Mouse (Mus musculus): ENCODE results near the gene Agfg1. TPM values are rescaled to one million over a fixed set of nuclear protein-coding genes. Genes with fewer than 3 reads are reported as not detected.
"Not testable (repeated sequence)": the region's sequence is repeated elsewhere in the genome, so short reads cannot be mapped to it uniquely, and the experiment has no call there.

Agfg1 gene
- total and polyA plus RNA-seq, 3 experiments: 34.1 to 58.6 TPM; not detected in 1

- not testable (repeated sequence) for H3K27ac ChIP-seq (ENCODE audit: control insufficient read depth, low read depth, low read length); DNase-seq (ENCODE audit: low read depth, low spot score); H3K4me3 ChIP-seq (ENCODE audit: control insufficient read depth in 1 of 2, insufficient read depth in 1 of 2, low read depth in 2 of 2, low read length in 2 of 2); H3K9ac ChIP-seq (ENCODE audit: control insufficient read depth, low read depth, low read length, poor library complexity, severe bottlenecking); H3K9me3 ChIP-seq (replicated peaks; ENCODE audit: insufficient read depth, low read length); H3K36me3 ChIP-seq (ENCODE audit: control insufficient read depth in 1 of 2, insufficient read depth in 2 of 2, low read length in 2 of 2); H3K79me2 ChIP-seq (ENCODE audit: control insufficient read depth, insufficient read depth, low read length, poor library complexity); H3K27me3 ChIP-seq (ENCODE audit: control insufficient read depth in 1 of 2, insufficient read depth in 2 of 2, low read length in 2 of 2); H3K4me1 ChIP-seq (ENCODE audit: control insufficient read depth in 1 of 2, insufficient read depth in 2 of 2, low read length in 2 of 2)
These were observed 103.2 kb downstream of the Agfg1 start for GRCm38 (mm10) chr1:82942505-82942904.

- DNase-seq (ENCODE audit: low read depth, low spot score); H3K36me3 ChIP-seq (ENCODE audit: control insufficient read depth in 1 of 2, insufficient read depth in 2 of 2, low read length in 2 of 2); H3K27me3 ChIP-seq (ENCODE audit: control insufficient read depth in 1 of 2, insufficient read depth in 2 of 2, low read length in 2 of 2); H3K79me2 ChIP-seq (ENCODE audit: control insufficient read depth, insufficient read depth, low read length, poor library complexity); H3K9ac ChIP-seq (ENCODE audit: control insufficient read depth, low read depth, low read length, poor library complexity, severe bottlenecking); H3K27ac ChIP-seq (ENCODE audit: control insufficient read depth, low read depth, low read length); H3K9me3 ChIP-seq (replicated peaks; ENCODE audit: insufficient read depth, low read length); H3K4me1 ChIP-seq (ENCODE audit: control insufficient read depth in 1 of 2, insufficient read depth in 2 of 2, low read length in 2 of 2); H3K4me3 ChIP-seq (ENCODE audit: control insufficient read depth in 1 of 2, insufficient read depth in 1 of 2, low read depth in 2 of 2, low read length in 2 of 2): not testable (repeated sequence)
These were observed 104.0 kb downstream of the Agfg1 start, which contains the start of gene A030003K21Rik for GRCm38 (mm10) chr1:82943295-82943694. Gene A030003K21Rik, minus strand, starts transcription at chr1:82943388.

GRCm38 (mm10) chr1:82946029-82946428 lies 106.7 kb downstream of the Agfg1 start:
- H3K4me1 ChIP-seq (ENCODE audit: control insufficient read depth in 1 of 2, insufficient read depth in 2 of 2, low read length in 2 of 2); H3K79me2 ChIP-seq (ENCODE audit: control insufficient read depth, insufficient read depth, low read length, poor library complexity); H3K36me3 ChIP-seq (ENCODE audit: control insufficient read depth in 1 of 2, insufficient read depth in 2 of 2, low read length in 2 of 2); H3K9ac ChIP-seq (ENCODE audit: control insufficient read depth, low read depth, low read length, poor library complexity, severe bottlenecking); H3K9me3 ChIP-seq (replicated peaks; ENCODE audit: insufficient read depth, low read length); H3K4me3 ChIP-seq (ENCODE audit: control insufficient read depth in 1 of 2, insufficient read depth in 1 of 2, low read depth in 2 of 2, low read length in 2 of 2); DNase-seq (ENCODE audit: low read depth, low spot score); H3K27me3 ChIP-seq (ENCODE audit: control insufficient read depth in 1 of 2, insufficient read depth in 2 of 2, low read length in 2 of 2); H3K27ac ChIP-seq (ENCODE audit: control insufficient read depth, low read depth, low read length): not testable (repeated sequence)

- H3K4me1 ChIP-seq (ENCODE audit: control insufficient read depth in 1 of 2, insufficient read depth in 2 of 2, low read length in 2 of 2): no peaks in the 10 kb centered on the region
- TF ChIP-seq ZC3H11A (IDR thresholded peaks at IDR 0.05; ENCODE audit: low read depth, low read length) (no peak), MYC (IDR thresholded peaks at IDR 0.05; ENCODE audit: low read depth, low read length) (no peak), RAD21 (IDR thresholded peaks at IDR 0.05; ENCODE audit: low read depth, low read length) (no peak), ZNF384 (IDR thresholded peaks at IDR 0.05; ENCODE audit: low read depth, low read length) (no peak), ZMIZ1 (IDR thresholded peaks at IDR 0.05; ENCODE audit: low read depth, low read length) (no peak), TAL1 (IDR thresholded peaks at IDR 0.05; ENCODE audit: low read length) (no peak), MAZ (IDR thresholded peaks at IDR 0.05; ENCODE audit: low read depth, low read length) (no peak), KAT2A (conservative IDR thresholded peaks at IDR 0.05; ENCODE audit: low read depth, low read length) (no peak), UBTF (IDR thresholded peaks at IDR 0.05; ENCODE audit: borderline replicate concordance, insufficient read depth, low read depth, low read length) (no peak), MYB (IDR thresholded peaks at IDR 0.05; ENCODE audit: low read depth, low read length) (no peak), POLR2A (IDR thresholded peaks at IDR 0.05; ENCODE audit: control insufficient read depth in 1 of 2, insufficient read depth in 1 of 2, low read depth in 1 of 2, low read length in 2 of 2, poor library complexity in 1 of 2) (no peak), POLR2AphosphoS2 (IDR thresholded peaks at IDR 0.05; ENCODE audit: low read length) (no peak)
- no peak for DNase-seq (ENCODE audit: low read depth, low spot score)
- H3K9ac ChIP-seq (ENCODE audit: control insufficient read depth, low read depth, low read length, poor library complexity, severe bottlenecking): no peak overlapping the region
- no peaks in the 10 kb centered on the region for H3K36me3 ChIP-seq (ENCODE audit: control insufficient read depth in 1 of 2, insufficient read depth in 2 of 2, low read length in 2 of 2)
- H3K79me2 ChIP-seq (ENCODE audit: control insufficient read depth, insufficient read depth, low read length, poor library complexity): no peaks in the 10 kb centered on the region
- H3K9me3 ChIP-seq (replicated peaks; ENCODE audit: insufficient read depth, low read length): no peaks in the 10 kb centered on the region
- no peak overlapping the region for H3K4me3 ChIP-seq (ENCODE audit: control insufficient read depth in 1 of 2, insufficient read depth in 1 of 2, low read depth in 2 of 2, low read length in 2 of 2)
- H3K27me3 ChIP-seq (ENCODE audit: control insufficient read depth in 1 of 2, insufficient read depth in 2 of 2, low read length in 2 of 2): no peaks in the 10 kb centered on the region; a peak in 1 of 4 replicates
- H3K27ac ChIP-seq (ENCODE audit: control insufficient read depth, low read depth, low read length): no peak overlapping the region
These were observed 109.3 kb downstream of the Agfg1 start for GRCm38 (mm10) chr1:82948601-82949000.
